Mouse (Mus musculus): ENCODE data around the gene Msantd4. TPM values are rescaled to one million over a fixed set of nuclear protein-coding genes. Genes with fewer than 3 reads are reported as not detected.
"Not testable (repeated sequence)": the region's sequence is repeated elsewhere in the genome, so short reads cannot be mapped to it uniquely, and the experiment has no call there.

The Msantd4 gene
- 10 to 100 TPM; 58.8 to 62.2 TPM for total RNA-seq (2021)
- long read RNA-seq, experiment 1, transcript Msantd4-201 (2 exons, 2,731 nt) = minor isoform, 21 of 56 reads
- long read RNA-seq, experiment 1, transcript Msantd4-202 (3 exons, 2,800 nt) = major isoform, 31 of 56 reads
- long read RNA-seq, experiment 1, partial matches to known transcripts = 0 of 56 reads
- long read RNA-seq, experiment 1, other reads (novel, unspliced or antisense) = 4 of 56 reads
- long read RNA-seq, experiment 2, transcript Msantd4-201 (2 exons, 2,731 nt) = minor isoform, 7 of 37 reads
- long read RNA-seq, experiment 2, transcript Msantd4-202 (3 exons, 2,800 nt) = major isoform, 28 of 37 reads
- long read RNA-seq, experiment 2, partial matches to known transcripts = 0 of 37 reads
- long read RNA-seq, experiment 2, other reads (novel, unspliced or antisense) = 2 of 37 reads

DNA sequence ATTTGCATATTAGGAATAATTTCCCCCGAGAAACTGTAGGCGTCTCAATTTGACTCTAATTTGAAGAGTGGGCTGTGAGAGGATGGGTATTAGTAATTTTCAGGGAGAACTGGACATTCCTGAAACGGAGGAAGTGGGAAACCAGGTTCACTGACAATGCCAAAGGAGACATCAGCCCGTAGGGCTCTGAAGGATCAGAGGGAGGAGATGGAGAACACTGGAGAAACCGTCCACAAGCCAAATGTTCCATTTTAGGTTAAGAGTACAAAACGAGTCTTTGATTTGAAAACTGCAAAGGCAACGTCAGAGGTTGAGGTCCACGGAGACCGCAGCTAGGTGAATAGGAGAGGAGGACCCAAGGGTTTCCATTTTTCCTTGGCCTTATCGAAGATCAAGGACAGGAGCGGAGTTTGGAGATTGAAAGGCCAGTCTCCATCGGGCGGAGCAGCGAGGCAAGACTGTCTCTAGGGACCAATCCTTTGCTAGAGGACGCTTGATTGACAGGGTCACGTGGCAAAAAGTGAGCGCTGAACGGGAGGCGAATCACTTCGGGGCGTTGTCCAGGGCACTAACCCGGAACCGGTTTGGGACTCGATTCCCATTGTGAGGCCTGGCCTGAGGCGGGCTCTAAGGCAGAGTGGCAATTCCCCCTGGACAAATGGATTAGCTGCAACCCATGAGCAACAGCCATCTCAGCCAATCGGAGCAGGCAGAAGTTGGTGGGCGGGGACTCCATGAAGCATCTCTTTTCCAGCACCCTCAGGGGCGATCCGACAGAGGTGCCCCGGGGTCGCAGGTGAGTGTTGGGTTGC, at the start of gene Msantd4:
Gene Msantd4 (plus strand): TSS at position 735 of the 812 bp plus-strand sequence.
- peak; percentile 95 to 98 for DNase-seq (ENCODE audit: low spot score in 2 of 2)

DNA sequence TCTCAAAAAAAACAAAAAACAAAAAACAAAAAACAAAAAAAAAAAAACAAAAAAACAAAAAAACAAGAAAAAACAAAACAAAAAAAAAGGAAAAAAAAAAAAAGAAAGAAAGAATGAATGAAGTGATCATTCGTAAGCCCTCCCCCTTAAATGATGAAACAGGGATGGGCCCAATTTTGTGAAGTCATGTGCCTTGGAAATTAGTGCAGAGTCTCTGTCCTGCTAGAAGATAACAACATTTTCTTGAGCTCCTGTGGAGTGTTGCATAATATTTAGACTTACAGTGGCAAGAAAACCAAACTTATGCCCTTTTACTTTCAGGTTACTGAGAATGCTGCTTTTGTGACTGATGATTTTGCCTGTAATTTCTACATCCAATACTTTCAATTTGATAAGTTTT, 23.2 kb upstream of the Msantd4 start:
- DNase-seq (ENCODE audit: low spot score in 2 of 2) = no peak

DNA sequence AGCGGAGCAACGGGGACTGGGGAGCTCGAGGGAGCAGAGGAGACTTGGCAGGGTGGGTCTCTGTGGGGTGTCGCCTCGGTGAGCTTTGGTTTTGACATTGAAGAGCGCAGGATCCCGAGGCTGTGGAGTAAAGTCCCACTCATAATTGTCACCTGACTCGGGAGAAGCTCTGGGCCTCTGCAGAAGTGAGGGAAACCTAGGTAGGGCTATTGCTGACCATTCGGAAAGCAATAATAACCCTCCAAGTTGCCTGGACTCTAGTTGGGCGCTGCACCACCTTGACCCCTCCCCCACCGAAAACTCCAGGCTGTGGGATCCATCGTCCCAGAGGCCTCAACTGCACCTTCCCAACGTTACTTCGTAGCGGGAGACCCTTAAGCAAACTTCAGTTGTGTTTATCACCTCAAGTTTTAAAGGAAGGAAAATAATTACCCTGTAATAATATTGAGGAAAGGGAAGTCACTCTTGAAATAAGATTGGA, 318 bp downstream of the Msantd4 start:
- peak in 1 of 2 experiments; percentile 35 for DNase-seq (ENCODE audit: low spot score in 2 of 2)

DNA sequence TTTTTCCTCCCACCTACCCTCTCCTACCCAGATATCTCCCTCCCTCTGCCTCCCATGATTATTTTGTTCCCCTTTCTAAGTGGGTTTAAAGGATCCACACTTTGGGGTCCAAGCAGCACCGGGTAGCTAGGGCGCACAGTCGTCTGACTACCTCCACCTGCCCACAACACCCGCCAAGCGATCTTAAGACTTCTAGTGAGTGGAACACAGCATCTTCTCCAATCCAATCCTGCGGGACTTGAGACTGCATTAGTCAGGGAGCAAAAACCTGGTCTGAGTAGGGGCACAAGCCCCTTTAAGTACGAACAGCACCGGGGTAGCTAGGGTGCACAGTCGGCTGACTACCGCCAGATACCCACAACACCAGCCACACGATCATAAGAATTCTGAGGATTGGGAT, 24.4 kb downstream of the Msantd4 start:
- not testable (repeated sequence) for DNase-seq (ENCODE audit: low spot score in 2 of 2)

Small RNA genes within 50 kb of the gene (microRNA-seq; reads per million reads assigned to microRNA genes)
- gene Gm23992 = 0 reads per million in 2 experiments

Other genes starting within 250 kb of the Msantd4 start
- 10 to 100 TPM; 25.2 to 28.8 TPM for gene Aasdhppt, start 67.1 kb upstream of the Msantd4 start, total RNA-seq (2021)
- 10 to 100 TPM; 10.8 to 11.6 TPM for gene Kbtbd3, start 66.7 kb upstream of the Msantd4 start, total RNA-seq (2021)

All from left cerebral cortex, adult 18-20 months (tissue).